Mouse (Mus musculus): ENCODE data around the gene Matn3.

DNA sequence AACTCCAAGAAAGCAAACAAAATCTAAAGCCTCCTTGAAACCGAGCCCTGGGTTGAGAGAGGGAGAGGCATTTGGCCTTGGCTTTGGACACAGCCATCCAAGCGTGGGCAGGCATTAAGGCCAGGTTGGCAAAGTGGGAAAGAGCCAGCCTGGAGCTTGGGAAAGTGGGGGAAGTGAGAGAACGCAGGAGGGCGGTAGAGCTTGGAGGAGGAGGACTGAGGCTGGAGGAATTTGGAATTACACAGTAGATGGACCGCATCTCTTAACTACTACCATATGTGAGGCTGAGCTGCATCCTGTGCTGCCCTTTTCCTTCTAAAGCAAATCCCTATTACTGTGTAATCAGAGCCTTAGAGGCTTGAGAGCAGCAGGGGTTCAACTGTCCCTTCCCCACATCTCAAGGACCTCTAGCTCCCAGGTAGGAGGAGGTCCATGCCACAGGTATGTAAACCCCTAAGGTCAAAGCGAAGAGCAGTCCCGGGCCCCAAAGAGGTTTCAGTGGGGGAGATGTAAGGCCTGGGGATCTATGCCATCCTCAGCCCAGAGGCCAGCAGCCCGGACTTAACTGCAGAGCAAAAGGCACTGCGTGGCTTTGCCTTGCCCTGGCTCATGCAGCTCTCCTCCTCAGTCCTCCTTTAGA, 33.9 kb upstream of the Matn3 start:
- TF ChIP-seq POLR2A (IDR thresholded peaks at IDR 0.05; ENCODE audit: extremely low read depth, insufficient read depth, low read length) (no peak), CTCF (IDR thresholded peaks at IDR 0.05; ENCODE audit: low read depth, low read length) (no peak)

All from liver, adult 2 months (tissue).